Mouse (Mus musculus): Measurements from ENCODE around the gene Mycn. TPM values are rescaled to one million over a fixed set of nuclear protein-coding genes. Genes with fewer than 3 reads are reported as not detected.

The Mycn gene
- polyA plus RNA-seq (2015; fragmentation: Nextera tagmentation; extraction: Ambion mirVana): 5.1 and 6.1 TPM in 2 replicates

GRCm38 (mm10) chr12:12941661-12942363, at the start of gene Mycn:
Gene Mycn, minus strand, starts transcription at chr12:12941914.

Data from skeletal muscle tissue, postnatal 0 days (tissue).